Mouse (Mus musculus): ENCODE results near the gene Mib2.
"Not testable (repeated sequence)": the region's sequence is repeated elsewhere in the genome, so short reads cannot be mapped to it uniquely, and the experiment has no call there.

The Mib2 gene

DNA sequence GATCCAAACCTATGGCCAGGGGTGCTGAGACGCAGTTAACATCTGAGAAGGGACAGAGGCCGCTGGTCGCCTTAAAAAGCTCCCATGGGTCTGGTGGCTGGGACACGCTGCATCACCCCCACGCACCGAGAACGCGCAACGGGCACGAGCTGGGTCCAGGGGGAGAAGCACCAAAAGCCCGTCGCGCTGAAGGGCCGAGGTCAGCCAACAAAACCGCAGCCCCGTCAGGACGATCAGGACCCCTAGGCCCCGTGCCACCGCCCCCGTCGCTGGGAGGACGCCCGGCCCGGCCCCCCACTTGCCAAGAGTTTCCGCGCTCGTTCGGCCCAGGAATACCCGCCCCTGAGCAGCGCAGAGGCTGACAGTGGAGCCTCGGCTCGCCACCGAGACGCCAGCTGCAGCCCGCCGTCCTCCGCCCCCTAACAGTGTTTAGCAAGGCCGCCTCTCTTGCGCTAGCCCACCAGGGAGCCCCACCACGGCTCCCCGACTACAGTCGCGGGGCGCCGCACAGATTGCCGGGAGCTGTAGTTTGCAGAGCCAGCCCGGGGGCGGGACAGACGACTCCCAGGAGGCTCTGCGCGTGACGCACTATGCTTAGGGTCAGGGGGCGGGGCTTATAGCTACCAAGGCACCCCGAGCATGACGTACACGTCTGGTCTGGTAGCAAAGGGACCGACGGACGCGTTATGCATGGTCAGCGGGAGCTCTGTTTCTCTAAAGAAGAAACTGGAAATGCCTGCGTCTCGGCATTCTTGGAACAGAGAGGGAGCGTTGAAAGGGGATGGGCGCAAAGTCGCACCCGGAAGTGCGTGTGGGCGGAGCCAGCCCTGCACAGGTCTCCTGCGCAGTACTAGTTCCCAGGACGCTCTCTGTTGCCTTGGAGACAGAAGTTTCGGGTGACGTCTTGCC, at the start of gene Mib2:
TSS of gene Mib2 (minus strand) at position 510 of the 909 bp plus-strand sequence.
- in situ Hi-C loops (cut with MboI; ENCODE audit: low pct_unique_long_range_greater_than_20kb in 1 of 2, low sequenced_read_pairs in 2 of 2, unreplicated experiment in 1 of 2), result no loop called here

DNA sequence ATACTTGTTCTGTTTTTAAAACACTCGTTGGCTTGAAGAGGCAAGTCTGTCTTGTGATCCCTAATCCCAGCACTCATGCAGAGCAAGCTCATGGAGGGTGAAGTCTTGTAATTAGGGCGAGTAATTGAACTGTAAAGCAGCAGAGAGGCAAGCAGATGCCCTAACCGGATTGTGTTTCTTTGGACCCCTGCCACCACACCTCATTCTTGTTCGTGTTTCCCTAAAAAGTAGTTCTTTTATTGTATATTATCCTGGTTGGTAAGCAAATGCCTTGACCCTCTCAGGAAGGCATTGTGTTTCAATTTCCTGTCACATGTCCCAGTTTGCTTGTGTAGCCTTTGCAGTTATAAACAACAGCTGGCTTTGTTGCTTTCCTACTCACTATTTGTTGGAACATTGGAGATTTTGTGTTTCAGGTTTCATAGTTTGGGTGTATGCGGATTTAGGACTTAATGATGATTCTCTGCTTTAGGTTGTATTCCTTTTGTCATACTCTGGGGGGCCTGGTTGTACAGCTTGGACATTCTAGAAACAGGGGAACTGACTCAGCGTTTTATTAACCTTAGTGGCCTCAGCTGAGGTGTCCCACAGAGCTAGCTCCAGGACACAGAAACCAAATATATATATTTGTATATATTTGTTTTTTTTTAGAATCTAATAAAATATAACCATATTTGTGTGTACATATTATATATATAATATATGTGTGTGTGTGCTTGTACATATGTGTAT, 41.7 kb upstream of the Mib2 start:
- in situ Hi-C loops (cut with MboI; ENCODE audit: low pct_unique_long_range_greater_than_20kb in 1 of 2, low sequenced_read_pairs in 2 of 2, unreplicated experiment in 1 of 2), result no loop called here

GRCm38 (mm10) chr4:155708988-155709387, 40.0 kb upstream of the Mib2 start:
- in situ Hi-C loops (cut with MboI; ENCODE audit: low pct_unique_long_range_greater_than_20kb in 1 of 2, low sequenced_read_pairs in 2 of 2, unreplicated experiment in 1 of 2), result no loop called here

- in situ Hi-C loops (cut with MboI; ENCODE audit: low pct_unique_long_range_greater_than_20kb in 1 of 2, low sequenced_read_pairs in 2 of 2, unreplicated experiment in 1 of 2), result no loop called here
Observed at GRCm38 (mm10) chr4:155708582-155708981, 39.6 kb upstream of the Mib2 start.

GRCm38 (mm10) chr4:155705592-155705929, 36.6 kb upstream of the Mib2 start:
- in situ Hi-C loops (cut with MboI; ENCODE audit: low pct_unique_long_range_greater_than_20kb in 1 of 2, low sequenced_read_pairs in 2 of 2, unreplicated experiment in 1 of 2), result no loop called here

DNA sequence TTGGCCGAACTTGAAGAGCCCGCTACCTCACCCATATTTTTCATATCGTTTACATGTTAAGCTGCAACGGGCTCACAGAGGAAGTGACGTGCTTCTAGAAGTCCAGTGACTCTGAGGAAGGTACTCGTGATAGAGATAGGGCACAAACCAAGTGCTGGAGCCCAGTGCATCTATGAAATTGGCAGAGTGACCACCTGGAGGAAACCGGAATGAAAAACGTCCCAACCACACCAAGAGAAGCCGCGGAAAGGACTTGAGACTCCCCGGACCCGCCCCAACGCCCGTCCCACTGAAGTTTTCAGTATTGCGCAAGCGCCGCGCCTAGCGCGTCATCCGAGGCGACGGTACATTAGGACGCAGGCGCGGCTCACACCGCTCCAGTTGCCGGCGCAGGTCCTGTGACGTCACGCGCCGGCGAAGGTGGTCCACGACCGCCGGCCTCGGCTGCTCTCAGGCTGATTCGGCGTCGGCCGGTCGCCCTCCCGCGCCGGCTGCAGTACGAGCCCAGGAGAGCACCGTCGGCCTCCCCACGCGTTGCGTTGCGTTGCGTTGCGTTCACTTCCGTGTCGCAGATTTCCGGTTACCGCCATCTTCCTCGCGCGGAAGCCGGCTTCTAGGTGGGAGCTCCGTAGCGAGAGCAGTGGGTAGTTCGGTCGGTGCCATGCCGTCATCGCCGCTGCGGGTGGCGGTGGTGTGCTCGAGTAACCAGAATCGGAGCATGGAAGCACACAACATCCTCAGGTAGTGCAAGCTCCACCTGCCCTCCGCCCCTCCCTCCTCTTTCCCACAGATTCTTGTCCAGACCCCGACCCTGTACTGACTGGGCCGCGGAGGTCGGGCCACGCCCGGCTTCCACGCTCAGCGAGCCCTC, 36.0 kb upstream of the Mib2 start, which contains the start of gene Ssu72:
TSS of gene Ssu72 (plus strand) at position 80 of the 871 bp plus-strand sequence.
- in situ Hi-C loops (cut with MboI; ENCODE audit: low pct_unique_long_range_greater_than_20kb in 1 of 2, low sequenced_read_pairs in 2 of 2, unreplicated experiment in 1 of 2), result loop anchor here in 1 of 2 experiments (5.0 kb wide), 1 partner anchor 53 kb away; the partner anchor contains the start of gene Mmp23

- in situ Hi-C loops (cut with MboI; ENCODE audit: low pct_unique_long_range_greater_than_20kb in 1 of 2, low sequenced_read_pairs in 2 of 2, unreplicated experiment in 1 of 2), result loop anchor here in 1 of 2 experiments (5.0 kb wide), 1 partner anchor 51 kb away; the partner anchor contains the start of gene Mmp23
Observed at GRCm38 (mm10) chr4:155703425-155703929, 34.5 kb upstream of the Mib2 start.

DNA sequence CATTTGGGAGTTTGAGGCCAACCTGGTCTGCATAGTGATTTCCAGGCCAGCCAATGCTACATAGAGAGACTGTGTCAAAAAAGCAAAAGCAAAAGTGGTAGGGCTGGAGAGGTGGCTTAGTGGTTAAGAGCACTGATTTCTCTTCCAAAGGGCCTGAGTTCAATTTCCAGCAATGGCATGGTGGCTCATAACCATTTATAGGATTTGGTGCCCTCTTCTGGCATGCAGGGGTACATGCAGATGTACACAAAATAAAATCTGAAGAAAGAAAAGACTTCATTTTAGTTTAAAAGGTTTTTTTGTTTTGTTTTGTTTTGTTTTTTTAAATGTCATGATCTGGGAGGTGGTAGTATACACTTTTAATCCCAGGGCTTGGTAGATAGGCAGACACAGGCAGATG, 31.4 kb upstream of the Mib2 start:
- in situ Hi-C loops (cut with MboI; ENCODE audit: low pct_unique_long_range_greater_than_20kb in 1 of 2, low sequenced_read_pairs in 2 of 2, unreplicated experiment in 1 of 2), result loop anchor here in 1 of 2 experiments (5.0 kb wide), 1 partner anchor 48 kb away; the partner anchor contains the start of gene Mmp23

- in situ Hi-C loops (cut with MboI; ENCODE audit: low pct_unique_long_range_greater_than_20kb in 1 of 2, low sequenced_read_pairs in 2 of 2, unreplicated experiment in 1 of 2), result no loop called here
Observed at GRCm38 (mm10) chr4:155696261-155697255, 27.6 kb upstream of the Mib2 start.

- in situ Hi-C loops (cut with MboI; ENCODE audit: low pct_unique_long_range_greater_than_20kb in 1 of 2, low sequenced_read_pairs in 2 of 2, unreplicated experiment in 1 of 2), result no loop called here
Observed at GRCm38 (mm10) chr4:155695531-155696062, 26.6 kb upstream of the Mib2 start.

DNA sequence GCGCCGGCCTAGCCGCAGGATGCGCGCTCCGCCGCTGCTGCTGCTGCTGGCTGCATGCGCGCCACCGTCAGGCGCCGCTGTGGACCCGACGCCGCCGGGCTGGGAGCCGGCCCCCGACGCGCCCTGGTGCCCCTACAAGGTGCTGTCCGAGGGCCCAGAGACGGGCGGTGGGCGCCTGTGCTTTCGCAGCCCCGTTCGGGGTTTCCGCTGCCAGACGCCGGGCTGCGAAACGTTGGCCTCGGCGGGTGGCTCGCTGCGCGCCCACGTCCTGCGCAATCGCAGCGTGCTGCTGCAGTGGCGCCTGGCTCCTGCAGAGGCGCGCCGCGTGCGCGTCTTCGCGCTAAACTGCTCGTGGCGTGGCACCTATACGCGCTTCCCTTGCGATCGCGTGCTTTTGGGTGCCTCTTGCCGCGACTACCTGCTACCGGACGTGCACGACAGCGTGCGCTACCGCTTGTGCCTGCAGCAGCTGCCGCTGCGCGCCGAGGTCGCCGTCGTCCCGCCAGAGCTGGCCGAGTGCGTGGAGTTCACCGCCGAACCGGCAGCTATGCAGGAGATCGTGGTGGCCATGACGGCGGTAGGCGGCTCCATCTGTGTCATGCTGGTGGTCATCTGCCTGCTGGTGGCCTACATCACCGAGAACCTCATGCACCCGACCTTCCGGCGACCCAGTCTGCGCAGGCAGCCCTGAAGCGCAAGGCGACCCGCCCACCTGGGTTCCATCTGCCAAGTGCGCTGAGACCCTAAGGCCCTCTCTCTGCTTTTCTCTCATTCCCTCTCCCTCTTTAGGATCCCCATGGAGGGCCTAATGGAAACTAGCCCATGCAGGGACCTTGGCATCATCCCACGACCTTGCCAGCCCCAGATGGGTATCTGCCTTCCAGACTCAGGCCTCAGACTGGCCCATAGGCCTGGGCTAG, 25.7 kb upstream of the Mib2 start:
- in situ Hi-C loops (cut with MboI; ENCODE audit: low pct_unique_long_range_greater_than_20kb in 1 of 2, low sequenced_read_pairs in 2 of 2, unreplicated experiment in 1 of 2), result no loop called here

- in situ Hi-C loops (cut with MboI; ENCODE audit: low pct_unique_long_range_greater_than_20kb in 1 of 2, low sequenced_read_pairs in 2 of 2, unreplicated experiment in 1 of 2), result no loop called here
Observed at GRCm38 (mm10) chr4:155694111-155694481, 25.1 kb upstream of the Mib2 start, which contains the start of gene Fndc10. Gene Fndc10, plus strand, starts transcription at chr4:155694342.

GRCm38 (mm10) chr4:155692421-155692820, 23.4 kb upstream of the Mib2 start:
- in situ Hi-C loops (cut with MboI; ENCODE audit: low pct_unique_long_range_greater_than_20kb in 1 of 2, low sequenced_read_pairs in 2 of 2, unreplicated experiment in 1 of 2), result no loop called here

- in situ Hi-C loops (cut with MboI; ENCODE audit: low pct_unique_long_range_greater_than_20kb in 1 of 2, low sequenced_read_pairs in 2 of 2, unreplicated experiment in 1 of 2), result no loop called here
Observed at GRCm38 (mm10) chr4:155690571-155691375, 21.8 kb upstream of the Mib2 start.

DNA sequence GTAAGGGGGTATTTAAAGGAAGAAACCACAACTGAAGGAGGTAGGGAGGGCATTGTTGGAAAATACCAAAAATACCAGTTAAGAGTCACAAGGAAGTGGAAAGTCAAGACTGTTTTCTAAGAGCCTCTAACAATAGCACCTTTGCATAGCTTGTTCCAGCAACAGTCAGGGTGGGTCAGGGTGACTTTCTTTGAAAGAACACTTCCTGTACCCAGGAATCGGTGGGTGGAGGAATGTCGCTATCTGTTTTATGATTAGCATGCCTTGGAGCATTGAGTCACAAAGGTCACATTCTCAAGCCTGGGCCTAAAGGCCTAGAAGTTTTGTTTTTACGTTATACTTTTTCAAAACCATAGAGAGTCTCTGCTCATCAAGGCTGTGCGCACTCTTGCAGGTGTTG, 18.8 kb upstream of the Mib2 start:
- in situ Hi-C loops (cut with MboI; ENCODE audit: low pct_unique_long_range_greater_than_20kb in 1 of 2, low sequenced_read_pairs in 2 of 2, unreplicated experiment in 1 of 2), result not testable (repeated sequence)

Measured in mouse embryonic stem cell (cell line).